Mouse (Mus musculus): ENCODE results near the gene Palld.

Palld gene

GRCm38 (mm10) chr8:61685280-61685679, 217.2 kb downstream of the Palld start:
- no peak for DNase-seq (ENCODE audit: low spot score in 2 of 2)

- no peak for DNase-seq (ENCODE audit: low spot score in 2 of 2)
Observed at GRCm38 (mm10) chr8:61684280-61684939, 218.1 kb downstream of the Palld start.

- DNase-seq (ENCODE audit: low spot score in 2 of 2) = no peak
Observed at GRCm38 (mm10) chr8:61682902-61683301, 219.6 kb downstream of the Palld start.

- peak; percentile 56 to 69 for DNase-seq (ENCODE audit: low spot score in 2 of 2)
Observed at GRCm38 (mm10) chr8:61681217-61681616, 221.3 kb downstream of the Palld start.

GRCm38 (mm10) chr8:61677227-61677626, 225.3 kb downstream of the Palld start:
- DNase-seq (ENCODE audit: low spot score in 2 of 2) = peak; percentile 59 to 65

GRCm38 (mm10) chr8:61671151-61671550, 231.3 kb downstream of the Palld start:
- no peak for DNase-seq (ENCODE audit: low spot score in 2 of 2)

GRCm38 (mm10) chr8:61670376-61670775, 232.1 kb downstream of the Palld start:
- DNase-seq (ENCODE audit: low spot score in 2 of 2) = no peak

GRCm38 (mm10) chr8:61666919-61667318, 235.6 kb downstream of the Palld start:
- no peak for DNase-seq (ENCODE audit: low spot score in 2 of 2)

GRCm38 (mm10) chr8:61665021-61665420, 237.5 kb downstream of the Palld start:
- peak; percentile 35 to 57 for DNase-seq (ENCODE audit: low spot score in 2 of 2)

- DNase-seq (ENCODE audit: low spot score in 2 of 2) = no peak
Observed at GRCm38 (mm10) chr8:61664162-61664561, 238.3 kb downstream of the Palld start.

- no peak for DNase-seq (ENCODE audit: low spot score in 2 of 2)
Observed at GRCm38 (mm10) chr8:61662829-61663228, 239.7 kb downstream of the Palld start.

GRCm38 (mm10) chr8:61661611-61662010, 240.9 kb downstream of the Palld start:
- DNase-seq (ENCODE audit: low spot score in 2 of 2) = no peak

GRCm38 (mm10) chr8:61660961-61661360, 241.5 kb downstream of the Palld start:
- DNase-seq (ENCODE audit: low spot score in 2 of 2) = no peak

- DNase-seq (ENCODE audit: low spot score in 2 of 2) = no peak
Observed at GRCm38 (mm10) chr8:61651955-61652354, 250.5 kb downstream of the Palld start.

GRCm38 (mm10) chr8:61646195-61646835, 256.2 kb downstream of the Palld start:
- DNase-seq (ENCODE audit: low spot score in 2 of 2) = no peak

- DNase-seq (ENCODE audit: low spot score in 2 of 2) = no peak
Observed at GRCm38 (mm10) chr8:61645642-61646041, 256.8 kb downstream of the Palld start.

- no peak for DNase-seq (ENCODE audit: low spot score in 2 of 2)
Observed at GRCm38 (mm10) chr8:61643215-61643614, 259.3 kb downstream of the Palld start.

- peak; percentile 60 to 63 for DNase-seq (ENCODE audit: low spot score in 2 of 2)
Observed at GRCm38 (mm10) chr8:61642358-61642847, 260.1 kb downstream of the Palld start.

GRCm38 (mm10) chr8:61639596-61639995, 262.9 kb downstream of the Palld start:
- DNase-seq (ENCODE audit: low spot score in 2 of 2) = no peak

GRCm38 (mm10) chr8:61639008-61639407, 263.5 kb downstream of the Palld start:
- DNase-seq (ENCODE audit: low spot score in 2 of 2) = no peak

- no peak for DNase-seq (ENCODE audit: low spot score in 2 of 2)
Observed at GRCm38 (mm10) chr8:61637736-61638135, 264.8 kb downstream of the Palld start.

GRCm38 (mm10) chr8:61634811-61635210, 267.7 kb downstream of the Palld start:
- no peak for DNase-seq (ENCODE audit: low spot score in 2 of 2)

- DNase-seq (ENCODE audit: low spot score in 2 of 2) = no peak
Observed at GRCm38 (mm10) chr8:61632331-61632730, 270.2 kb downstream of the Palld start.
